Mouse (Mus musculus): ENCODE measurements at regions not wholly inside any gene's neighbourhood (a gene's known extent, or its start where the extent isn't known, plus 50 kb on each side); places are given as distances from the start of the nearest gene placed in this dataset.

DNA sequence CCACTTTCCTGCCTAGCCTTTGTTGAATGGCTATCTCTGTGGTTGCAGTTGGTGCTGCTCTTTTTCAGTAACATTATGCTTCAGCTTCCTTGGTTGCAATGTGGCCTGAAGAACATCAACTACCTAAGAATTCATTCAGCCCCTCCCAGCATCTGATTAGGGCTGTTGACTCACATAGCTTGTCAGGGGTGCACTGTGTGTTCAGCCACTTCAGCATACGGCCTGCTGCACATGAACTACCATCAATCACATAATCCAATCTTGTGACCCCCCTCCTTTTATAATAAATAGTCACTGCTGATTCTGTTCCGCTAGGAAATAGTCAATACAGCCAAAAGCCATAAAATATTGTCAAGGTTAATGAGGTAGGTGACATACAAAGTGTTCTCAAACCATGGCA is 328.3 kb upstream of the Reg3g start:
- TF ChIP-seq MAFK (IDR thresholded peaks at IDR 0.05; ENCODE audit: insufficient read depth, low read depth, low read length): no peak
- no peak for TF ChIP-seq CHD2 (IDR thresholded peaks at IDR 0.05; ENCODE audit: low read depth, low read length)
